Mouse (Mus musculus): ENCODE results near the gene Zmynd15. TPM values are rescaled to one million over a fixed set of nuclear protein-coding genes. Genes with fewer than 3 reads are reported as not detected.
A peak's percentile ranks its signal among the peaks of the same experiment; 100 is the strongest.
"Not testable (repeated sequence)": the region's sequence is repeated elsewhere in the genome, so short reads cannot be mapped to it uniquely, and the experiment has no call there.

Gene Zmynd15
- total and polyA plus RNA-seq, 2 experiments = 0.74 to 4.4 TPM

GRCm38 (mm10) chr11:70418199-70418598, 41.0 kb upstream of the Zmynd15 start:
- TF ChIP-seq CTCF (IDR thresholded peaks at IDR 0.05; ENCODE audit: low read depth, low read length) = no peak
- no peak for TF ChIP-seq POLR2A (IDR thresholded peaks at IDR 0.05; ENCODE audit: extremely low read depth, insufficient read depth, low read length)
- Histone ChIP-seq H3K36me3 (ENCODE audit: control insufficient read depth, insufficient read depth, low read length) (no peaks in the 10 kb centered on the region), H3K27ac (replicated peaks; ENCODE audit: insufficient read depth, low read depth, low read length) (no peak overlapping the region)

GRCm38 (mm10) chr11:70419486-70419885, 39.7 kb upstream of the Zmynd15 start:
- Histone ChIP-seq H3K36me3 (ENCODE audit: control insufficient read depth, insufficient read depth, low read length) (no peaks in the 10 kb centered on the region), H3K4me3 (ENCODE audit: insufficient read depth, low read depth, low read length) (no peak overlapping the region), H3K27me3 (ENCODE audit: control insufficient read depth, insufficient read depth, low read length) (no peaks in the 10 kb centered on the region), H3K79me2 (ENCODE audit: control insufficient read depth, insufficient read depth, low read length) (no peaks in the 10 kb centered on the region), H3K27ac (replicated peaks; ENCODE audit: insufficient read depth, low read depth, low read length) (no peak overlapping the region), H3K4me1 (ENCODE audit: control insufficient read depth, insufficient read depth, low read length) (no peaks in the 10 kb centered on the region), H3K9ac (ENCODE audit: low read depth, low read length) (no peak overlapping the region)
- WGBS = 44% methylated on average over 5 of the region's 5 CpGs
- TF ChIP-seq CTCF (IDR thresholded peaks at IDR 0.05; ENCODE audit: low read depth, low read length) = no peak
- no peak for TF ChIP-seq POLR2A (IDR thresholded peaks at IDR 0.05; ENCODE audit: extremely low read depth, insufficient read depth, low read length)
- DNase-seq (ENCODE audit: extremely low read depth, low read depth, low spot score) = no peak

More at GRCm38 (mm10) chr11:70418199-70418598, 41.0 kb upstream of the Zmynd15 start:
- WGBS = 73% methylated on average over 4 of the region's 4 CpGs
- H3K27me3 ChIP-seq (ENCODE audit: control insufficient read depth, insufficient read depth, low read length) = no peaks in the 10 kb centered on the region
- no peak for DNase-seq (ENCODE audit: extremely low read depth, low read depth, low spot score)
- H3K4me3 ChIP-seq (ENCODE audit: insufficient read depth, low read depth, low read length) = no peak overlapping the region
- no peak overlapping the region for H3K9ac ChIP-seq (ENCODE audit: low read depth, low read length)
- H3K79me2 ChIP-seq (ENCODE audit: control insufficient read depth, insufficient read depth, low read length) = no peaks in the 10 kb centered on the region
- H3K4me1 ChIP-seq (ENCODE audit: control insufficient read depth, insufficient read depth, low read length) = no peaks in the 10 kb centered on the region

- not testable (repeated sequence) for H3K4me3 ChIP-seq (ENCODE audit: insufficient read depth, low read depth, low read length)
- 84% methylated on average over 6 of the region's 6 CpGs for WGBS
Measured at GRCm38 (mm10) chr11:70426598-70426997, 32.6 kb upstream of the Zmynd15 start.

GRCm38 (mm10) chr11:70431574-70431973, 27.7 kb upstream of the Zmynd15 start:
- TF ChIP-seq POLR2A (IDR thresholded peaks at IDR 0.05; ENCODE audit: extremely low read depth, insufficient read depth, low read length) (no peak), CTCF (IDR thresholded peaks at IDR 0.05; ENCODE audit: low read depth, low read length) (no peak)
- DNase-seq (ENCODE audit: extremely low read depth, low read depth, low spot score) = no peak
- no peaks in the 10 kb centered on the region for H3K27me3 ChIP-seq (ENCODE audit: control insufficient read depth, insufficient read depth, low read length)
- no peak overlapping the region for H3K27ac ChIP-seq (replicated peaks; ENCODE audit: insufficient read depth, low read depth, low read length)
- no peak overlapping the region for H3K9ac ChIP-seq (ENCODE audit: low read depth, low read length)
- peaks cover 2% of the 10 kb centered on the region; the same call in 1 of the 2 replicates for H3K4me1 ChIP-seq (ENCODE audit: control insufficient read depth, insufficient read depth, low read length)
- 0 out of 2 replicates have a peak, but pooled peaks cover 6% of the 10 kb centered on the region for H3K79me2 ChIP-seq (ENCODE audit: control insufficient read depth, insufficient read depth, low read length)
- no peak overlapping the region for H3K4me3 ChIP-seq (ENCODE audit: insufficient read depth, low read depth, low read length)
- H3K36me3 ChIP-seq (ENCODE audit: control insufficient read depth, insufficient read depth, low read length) = no peaks in the 10 kb centered on the region; the same call in 1 of the 2 replicates
- WGBS = 52% methylated on average over 5 of the region's 5 CpGs

More at GRCm38 (mm10) chr11:70426598-70426997, 32.6 kb upstream of the Zmynd15 start:
- H3K27me3 ChIP-seq (ENCODE audit: control insufficient read depth, insufficient read depth, low read length); H3K36me3 ChIP-seq (ENCODE audit: control insufficient read depth, insufficient read depth, low read length); H3K79me2 ChIP-seq (ENCODE audit: control insufficient read depth, insufficient read depth, low read length); H3K27ac ChIP-seq (replicated peaks; ENCODE audit: insufficient read depth, low read depth, low read length); DNase-seq (ENCODE audit: extremely low read depth, low read depth, low spot score); H3K9ac ChIP-seq (ENCODE audit: low read depth, low read length); H3K4me1 ChIP-seq (ENCODE audit: control insufficient read depth, insufficient read depth, low read length): not testable (repeated sequence)

GRCm38 (mm10) chr11:70432048-70432894, 27.0 kb upstream of the Zmynd15 start, which contains the start of gene Arrb2:
Gene Arrb2, plus strand, starts transcription at chr11:70432635.
- Histone ChIP-seq H3K27me3 (ENCODE audit: control insufficient read depth, insufficient read depth, low read length) (no peaks in the 10 kb centered on the region), H3K9ac (ENCODE audit: low read depth, low read length) (peak within 1 kb of the TSS; percentile 87), H3K4me1 (ENCODE audit: control insufficient read depth, insufficient read depth, low read length) (peaks cover 2% of the 10 kb centered on the region; the same call in 1 of the 2 replicates), H3K4me3 (ENCODE audit: insufficient read depth, low read depth, low read length) (peak within 1 kb of the TSS; percentile 82), H3K79me2 (ENCODE audit: control insufficient read depth, insufficient read depth, low read length) (0 out of 2 replicates have a peak, but pooled peaks cover 6% of the 10 kb centered on the region), H3K36me3 (ENCODE audit: control insufficient read depth, insufficient read depth, low read length) (peaks cover 1% of the 10 kb centered on the region), H3K27ac (replicated peaks; ENCODE audit: insufficient read depth, low read depth, low read length) (peak within 1 kb of the TSS; percentile 87)
- TF ChIP-seq CTCF (IDR thresholded peaks at IDR 0.05; ENCODE audit: low read depth, low read length) (peak; percentile 78), POLR2A (IDR thresholded peaks at IDR 0.05; ENCODE audit: extremely low read depth, insufficient read depth, low read length) (peak; percentile 73)
- DNase-seq (ENCODE audit: extremely low read depth, low read depth, low spot score) = peak; percentile 96
- under 1% methylated on average over 75 of the region's 75 CpGs for WGBS
